Mouse (Mus musculus) MEL (cell line): ENCODE measurements around the gene Cgrrf1.

Experiments
- CTCF ChIP-seq, 3 experiments: IDR thresholded peaks in 2 of 3; conservative IDR thresholded peaks in 1 of 3; 2 replicates each; pipeline ENCODE4 v1.5.1; 2011 to 2012; ENCODE audit warnings: low read length in 3 of 3, low read depth in 2 of 3, mild to moderate bottlenecking in 2 of 3, improper control_type of control experiment in 1 of 3, inconsistent platforms in 1 of 3, mixed read lengths in 1 of 3, moderate library complexity in 1 of 3; ENCODE audit not compliant: control insufficient read depth in 1 of 3, insufficient read depth in 1 of 3, poor library complexity in 1 of 3, severe bottlenecking in 1 of 3
- EP300 ChIP-seq, 2 experiments: IDR thresholded peaks; 2 replicates each; pipeline ENCODE4 v1.6.1; 2011; ENCODE audit warnings: improper control_type of control experiment in 2 of 2, low read length in 2 of 2, low read depth in 1 of 2, mild to moderate bottlenecking in 1 of 2
- MAZ ChIP-seq: IDR thresholded peaks from 2 replicates; pipeline ENCODE4 v1.6.1; 2012; ENCODE audit warnings: low read depth, mild to moderate bottlenecking, inconsistent platforms, low read length, improper control_type of control experiment
- POLR2A ChIP-seq, 2 experiments: IDR thresholded peaks; 2 replicates each; pipeline ENCODE4 v1.6.1; 2011 to 2012; ENCODE audit warnings: low read length in 2 of 2, mild to moderate bottlenecking in 2 of 2, control low read depth in 1 of 2, improper control_type of control experiment in 1 of 2, low read depth in 1 of 2, moderate library complexity in 1 of 2; ENCODE audit not compliant: control insufficient read depth in 1 of 2, insufficient read depth in 1 of 2, poor library complexity in 1 of 2
- TAL1 ChIP-seq: IDR thresholded peaks from 2 replicates; pipeline ENCODE4 v1.6.1; 2012; ENCODE audit warnings: mild to moderate bottlenecking, inconsistent platforms, low read length, moderate library complexity, mixed read lengths
- USF2 ChIP-seq, 2 experiments: IDR thresholded peaks; 2 replicates each; pipeline ENCODE4 v1.6.1; 2011 to 2012; ENCODE audit warnings: improper control_type of control experiment in 2 of 2, low read length in 2 of 2, borderline replicate concordance in 1 of 2, inconsistent platforms in 1 of 2, low read depth in 1 of 2, mild to moderate bottlenecking in 1 of 2; ENCODE audit not compliant: insufficient read depth in 1 of 2

DNA sequence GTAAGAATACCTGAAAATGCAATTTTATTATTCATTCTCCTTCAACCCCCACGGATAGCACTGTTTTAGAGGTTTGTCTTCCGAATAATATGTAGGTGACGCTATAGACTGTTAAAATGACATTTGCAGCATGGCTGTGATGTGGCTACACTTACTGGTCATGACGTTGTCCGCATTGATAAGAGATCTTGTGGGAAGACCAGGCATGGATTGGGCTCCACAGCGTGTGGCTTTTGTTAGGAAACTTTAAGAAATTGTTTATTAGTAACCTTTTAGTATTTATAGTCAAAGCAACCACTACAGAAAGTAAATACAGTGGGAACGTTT is 53.5 kb downstream of the Cgrrf1 start:
- TF ChIP-seq TAL1: no peak
- TF ChIP-seq CTCF (IDR thresholded peaks at IDR 0.05 in 2 of 3, conservative IDR thresholded peaks at IDR 0.05 in 1 of 3; ENCODE audit: control insufficient read depth in 1 of 3, insufficient read depth in 1 of 3, low read depth in 2 of 3, low read length in 3 of 3, poor library complexity in 1 of 3, severe bottlenecking in 1 of 3): no peak
- no peak for TF ChIP-seq POLR2A (IDR thresholded peaks at IDR 0.05; ENCODE audit: control insufficient read depth in 1 of 2, insufficient read depth in 1 of 2, low read depth in 1 of 2, low read length in 2 of 2, poor library complexity in 1 of 2)
- TF ChIP-seq EP300 (IDR thresholded peaks at IDR 0.05; ENCODE audit: low read depth in 1 of 2, low read length in 2 of 2): no peak
- no peak for TF ChIP-seq USF2 (IDR thresholded peaks at IDR 0.05; ENCODE audit: borderline replicate concordance in 1 of 2, insufficient read depth in 1 of 2, low read depth in 1 of 2, low read length in 2 of 2)
- TF ChIP-seq MAZ: no peak
